Mouse (Mus musculus): ENCODE data around the gene Frmd8. TPM values are rescaled to one million over a fixed set of nuclear protein-coding genes. Genes with fewer than 3 reads are reported as not detected.

Gene Frmd8
- polyA plus RNA-seq, 1 experiment from 2014 or later = 9.4 TPM

DNA sequence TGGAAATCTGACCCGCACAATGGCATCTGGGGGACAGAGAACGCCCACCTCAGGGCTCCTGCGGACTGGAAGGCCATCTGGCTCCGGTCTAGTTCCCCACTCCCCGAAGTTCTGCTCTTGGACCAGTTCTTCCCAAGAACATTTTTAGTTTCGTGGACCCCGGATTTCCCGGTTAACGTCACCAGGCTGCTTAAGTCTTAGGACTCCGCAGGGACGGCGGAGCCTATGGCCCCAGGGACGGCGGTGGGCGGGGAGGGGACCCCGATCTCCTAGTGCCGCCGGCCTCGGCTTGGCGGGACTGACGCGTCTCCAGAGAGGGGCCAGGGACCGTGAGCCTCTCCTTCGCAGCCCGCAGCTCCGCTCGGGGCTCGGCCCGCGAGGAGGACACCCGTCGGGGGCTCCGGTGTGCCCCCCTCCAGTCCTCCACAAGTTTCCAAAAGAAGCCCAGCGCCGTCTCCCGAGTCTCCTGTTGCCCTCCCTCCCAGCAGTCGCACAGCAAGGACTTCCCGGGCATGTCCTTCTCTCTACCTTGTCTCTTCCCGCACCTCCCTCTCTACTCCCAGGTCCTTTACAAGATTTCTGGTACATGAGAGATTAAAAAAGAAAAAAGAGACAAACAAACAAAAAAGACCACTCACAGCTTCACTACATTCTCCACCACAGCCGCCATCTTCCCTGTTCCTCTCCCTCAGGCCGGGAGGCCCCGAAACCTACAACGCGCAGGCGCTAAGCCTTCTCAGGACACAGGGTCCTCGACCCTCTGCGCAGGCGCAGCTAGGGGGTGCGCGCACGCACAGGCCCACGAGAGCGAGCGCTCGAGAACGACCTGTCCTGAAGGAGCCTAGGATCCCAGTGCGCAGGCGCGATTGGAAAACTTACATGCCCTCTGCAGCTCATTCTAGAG lies 37.3 kb upstream of the Frmd8 start:
- peak; percentile 93 for ATAC-seq (ENCODE audit: low read depth)
- Histone ChIP-seq H3K4me2 (ENCODE audit: low read depth, low read length) (peak overlapping the region; percentile 86), H3K27ac (ENCODE audit: low read depth, low read length) (peak overlapping the region; percentile 82), H3K9me3 (ENCODE audit: control insufficient read depth, low read length) (no peaks in the 10 kb centered on the region), H3K4me1 (ENCODE audit: control insufficient read depth, insufficient read depth, low read length) (peaks cover 31% of the 10 kb centered on the region), H3K36me3 (ENCODE audit: control insufficient read depth, insufficient read depth, low read length) (no peaks in the 10 kb centered on the region), H3K27me3 (ENCODE audit: control insufficient read depth, insufficient read depth, low read length) (no peaks in the 10 kb centered on the region), H3K4me3 (ENCODE audit: low read depth, low read length) (peak overlapping the region; percentile 93), H3K9ac (replicated peaks; ENCODE audit: low read depth, low read length) (peak overlapping the region; percentile 81)
- WGBS = 0% methylated on average over 58 of the region's 59 CpGs

- peak overlapping the region; percentile 82 for H3K27ac ChIP-seq (ENCODE audit: low read depth, low read length)
- ATAC-seq (ENCODE audit: low read depth) = no peak
- WGBS = 4% methylated on average over 14 of the region's 14 CpGs
Observed at GRCm38 (mm10) chr19:5911430-5912102, 36.5 kb upstream of the Frmd8 start.

DNA sequence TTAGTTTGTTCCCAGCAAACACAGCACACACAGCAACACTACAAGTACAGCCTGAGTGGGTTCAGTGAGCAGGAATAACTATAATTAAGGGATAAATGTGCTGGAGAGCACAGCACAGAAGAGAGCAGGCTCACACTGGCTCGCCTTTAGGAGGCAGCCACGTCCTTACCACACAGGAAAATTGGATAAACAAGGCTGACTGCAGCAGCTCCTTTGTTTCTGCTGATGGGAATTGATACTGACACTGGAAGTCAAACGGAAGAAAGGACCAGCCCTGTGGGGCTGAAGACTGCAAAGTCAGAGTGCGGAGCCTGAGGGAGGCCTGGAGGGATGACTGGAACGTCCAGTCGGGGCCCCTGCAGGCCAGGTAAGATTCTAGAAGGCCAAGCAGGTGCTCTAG lies 35.1 kb upstream of the Frmd8 start:
- Histone ChIP-seq H3K27me3 (ENCODE audit: control insufficient read depth, insufficient read depth, low read length) (no peaks in the 10 kb centered on the region), H3K9me3 (ENCODE audit: control insufficient read depth, low read length) (no peaks in the 10 kb centered on the region), H3K36me3 (ENCODE audit: control insufficient read depth, insufficient read depth, low read length) (peaks cover 18% of the 10 kb centered on the region), H3K4me2 (ENCODE audit: low read depth, low read length) (peak overlapping the region; percentile 86), H3K27ac (ENCODE audit: low read depth, low read length) (peak overlapping the region; percentile 39; the same call in 1 of the 2 replicates), H3K4me1 (ENCODE audit: control insufficient read depth, insufficient read depth, low read length) (peaks cover 31% of the 10 kb centered on the region), H3K4me3 (ENCODE audit: low read depth, low read length) (peak overlapping the region; percentile 16; the same call in 1 of the 2 replicates), H3K9ac (replicated peaks; ENCODE audit: low read depth, low read length) (peak overlapping the region; percentile 11; the same call in 1 of the 2 replicates)
- WGBS = 57% methylated on average over 6 of the region's 6 CpGs
- no peak for ATAC-seq (ENCODE audit: low read depth)

More at GRCm38 (mm10) chr19:5911430-5912102, 36.5 kb upstream of the Frmd8 start:
- H3K4me2 ChIP-seq (ENCODE audit: low read depth, low read length) = peak overlapping the region; percentile 86
- H3K36me3 ChIP-seq (ENCODE audit: control insufficient read depth, insufficient read depth, low read length) = peaks cover 5% of the 10 kb centered on the region
- H3K4me3 ChIP-seq (ENCODE audit: low read depth, low read length) = peak overlapping the region; percentile 93
- H3K9ac ChIP-seq (replicated peaks; ENCODE audit: low read depth, low read length) = peak overlapping the region; percentile 81
- H3K27me3 ChIP-seq (ENCODE audit: control insufficient read depth, insufficient read depth, low read length) = no peaks in the 10 kb centered on the region
- H3K9me3 ChIP-seq (ENCODE audit: control insufficient read depth, low read length) = no peaks in the 10 kb centered on the region
- peaks cover 31% of the 10 kb centered on the region for H3K4me1 ChIP-seq (ENCODE audit: control insufficient read depth, insufficient read depth, low read length)

- Histone ChIP-seq H3K36me3 (ENCODE audit: control insufficient read depth, insufficient read depth, low read length) (peaks cover 47% of the 10 kb centered on the region), H3K4me1 (ENCODE audit: control insufficient read depth, insufficient read depth, low read length) (peaks cover 24% of the 10 kb centered on the region), H3K27me3 (ENCODE audit: control insufficient read depth, insufficient read depth, low read length) (no peaks in the 10 kb centered on the region), H3K27ac (ENCODE audit: low read depth, low read length) (no peak overlapping the region), H3K9me3 (ENCODE audit: control insufficient read depth, low read length) (no peaks in the 10 kb centered on the region), H3K4me3 (ENCODE audit: low read depth, low read length) (no peak overlapping the region), H3K4me2 (ENCODE audit: low read depth, low read length) (no peak overlapping the region), H3K9ac (replicated peaks; ENCODE audit: low read depth, low read length) (no peak overlapping the region)
- ATAC-seq (ENCODE audit: low read depth) = no peak
- WGBS = 90% methylated on average over 3 of the region's 3 CpGs
Observed at GRCm38 (mm10) chr19:5907275-5907674, 32.2 kb upstream of the Frmd8 start.

- H3K4me3 ChIP-seq (ENCODE audit: low read depth, low read length) = peak within 1 kb of the TSS; percentile 73
- peaks cover 18% of the 10 kb centered on the region for H3K4me1 ChIP-seq (ENCODE audit: control insufficient read depth, insufficient read depth, low read length)
- peak within 1 kb of the TSS; percentile 82 for H3K27ac ChIP-seq (ENCODE audit: low read depth, low read length)
- ATAC-seq (ENCODE audit: low read depth) = peak; percentile 97
- H3K9ac ChIP-seq (replicated peaks; ENCODE audit: low read depth, low read length) = peak within 1 kb of the TSS; percentile 87
- no peaks in the 10 kb centered on the region for H3K9me3 ChIP-seq (ENCODE audit: control insufficient read depth, low read length)
- 5% methylated on average over 32 of the region's 36 CpGs for WGBS
- H3K36me3 ChIP-seq (ENCODE audit: control insufficient read depth, insufficient read depth, low read length) = peaks cover 11% of the 10 kb centered on the region
- peak within 1 kb of the TSS; percentile 90 for H3K4me2 ChIP-seq (ENCODE audit: low read depth, low read length)
- no peaks in the 10 kb centered on the region for H3K27me3 ChIP-seq (ENCODE audit: control insufficient read depth, insufficient read depth, low read length)
Observed at GRCm38 (mm10) chr19:5894002-5894678, 19.1 kb upstream of the Frmd8 start, which contains the start of gene Tigd3. Tigd3 (minus strand) TSS chr19:5894149.

- Histone ChIP-seq H3K36me3 (ENCODE audit: control insufficient read depth, insufficient read depth, low read length) (peaks cover 7% of the 10 kb centered on the region), H3K9ac (replicated peaks; ENCODE audit: low read depth, low read length) (peak overlapping the region; percentile 87), H3K4me1 (ENCODE audit: control insufficient read depth, insufficient read depth, low read length) (peaks cover 18% of the 10 kb centered on the region), H3K27ac (ENCODE audit: low read depth, low read length) (peak overlapping the region; percentile 82), H3K9me3 (ENCODE audit: control insufficient read depth, low read length) (no peaks in the 10 kb centered on the region), H3K27me3 (ENCODE audit: control insufficient read depth, insufficient read depth, low read length) (no peaks in the 10 kb centered on the region), H3K4me2 (ENCODE audit: low read depth, low read length) (peak overlapping the region; percentile 90), H3K4me3 (ENCODE audit: low read depth, low read length) (peak overlapping the region; percentile 73)
- peak; percentile 44 for ATAC-seq (ENCODE audit: low read depth)
- 11% methylated on average over 18 of the region's 31 CpGs for WGBS
Observed at GRCm38 (mm10) chr19:5893282-5894001, 18.4 kb upstream of the Frmd8 start.

DNA sequence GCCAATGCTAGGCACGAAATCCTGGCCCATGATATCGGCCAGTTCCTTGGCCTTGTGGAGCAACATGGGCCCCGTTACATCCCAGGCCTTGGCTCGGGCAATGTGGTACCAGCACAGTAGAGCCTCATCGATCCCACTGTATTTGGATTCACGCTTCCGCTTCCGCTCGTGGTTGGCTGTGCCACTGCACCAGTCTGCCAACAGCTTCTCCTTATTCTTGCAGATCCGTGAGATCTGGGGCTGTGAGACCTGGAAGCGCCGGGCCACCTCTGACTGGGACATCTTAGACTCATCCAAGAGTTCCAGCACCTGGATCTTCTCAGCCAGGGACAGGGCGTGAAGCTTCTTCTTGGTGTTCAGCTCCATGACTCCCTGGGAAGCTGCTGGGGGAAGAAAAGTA lies 17.7 kb upstream of the Frmd8 start:
- no peak for ATAC-seq (ENCODE audit: low read depth)
- Histone ChIP-seq H3K4me3 (ENCODE audit: low read depth, low read length) (peak overlapping the region; percentile 73), H3K4me2 (ENCODE audit: low read depth, low read length) (peak overlapping the region; percentile 90), H3K27ac (ENCODE audit: low read depth, low read length) (no peak overlapping the region), H3K9me3 (ENCODE audit: control insufficient read depth, low read length) (no peaks in the 10 kb centered on the region), H3K36me3 (ENCODE audit: control insufficient read depth, insufficient read depth, low read length) (0 out of 2 replicates have a peak, but pooled peaks cover 3% of the 10 kb centered on the region), H3K4me1 (ENCODE audit: control insufficient read depth, insufficient read depth, low read length) (peaks cover 18% of the 10 kb centered on the region), H3K9ac (replicated peaks; ENCODE audit: low read depth, low read length) (peak overlapping the region; percentile 87), H3K27me3 (ENCODE audit: control insufficient read depth, insufficient read depth, low read length) (no peaks in the 10 kb centered on the region)
- 94% methylated on average over 13 of the region's 13 CpGs for WGBS

- WGBS = 97% methylated on average over 7 of the region's 7 CpGs
- Histone ChIP-seq H3K9ac (replicated peaks; ENCODE audit: low read depth, low read length) (no peak overlapping the region), H3K27me3 (ENCODE audit: control insufficient read depth, insufficient read depth, low read length) (no peaks in the 10 kb centered on the region), H3K36me3 (ENCODE audit: control insufficient read depth, insufficient read depth, low read length) (0 out of 2 replicates have a peak, but pooled peaks cover 3% of the 10 kb centered on the region), H3K27ac (ENCODE audit: low read depth, low read length) (no peak overlapping the region), H3K4me3 (ENCODE audit: low read depth, low read length) (no peak overlapping the region), H3K4me2 (ENCODE audit: low read depth, low read length) (no peak overlapping the region; the same call in none of the 2 replicates), H3K4me1 (ENCODE audit: control insufficient read depth, insufficient read depth, low read length) (peaks cover 18% of the 10 kb centered on the region), H3K9me3 (ENCODE audit: control insufficient read depth, low read length) (no peaks in the 10 kb centered on the region)
- ATAC-seq (ENCODE audit: low read depth) = no peak
Observed at GRCm38 (mm10) chr19:5892262-5892661, 17.2 kb upstream of the Frmd8 start.

Measured in neural tube, embryonic 14.5 days (tissue).